Mouse (Mus musculus) left cerebral cortex, postnatal 10 days (tissue): ENCODE measurements around the gene Smpd2. TPM values are rescaled to one million over a fixed set of nuclear protein-coding genes. Genes with fewer than 3 reads are reported as not detected.

Source experiments
- DNase-seq, 2 experiments: peaks; one replicate each; pipeline ENCODE4 v3.0.0; 2021 to 2022; ENCODE audit warnings: low spot score in 2 of 2, mixed read lengths in 1 of 2; ENCODE audit errors: extremely low spot score in 1 of 2
- intact Hi-C: fragments of 180-260 bp; cut with DNase I; formaldehyde crosslinking; loops from one replicate; pipeline ENCODE4 v1.15.1; 2025
- total RNA-seq, 2 experiments: library from RNA; stranded (reverse); gene quantifications; 2 replicates each; pipeline ENCODE4 v1.2.3; 2021

The Smpd2 gene
- total RNA-seq, 2 experiments from 2014 or later: 17.2 to 18.8 TPM

DNA sequence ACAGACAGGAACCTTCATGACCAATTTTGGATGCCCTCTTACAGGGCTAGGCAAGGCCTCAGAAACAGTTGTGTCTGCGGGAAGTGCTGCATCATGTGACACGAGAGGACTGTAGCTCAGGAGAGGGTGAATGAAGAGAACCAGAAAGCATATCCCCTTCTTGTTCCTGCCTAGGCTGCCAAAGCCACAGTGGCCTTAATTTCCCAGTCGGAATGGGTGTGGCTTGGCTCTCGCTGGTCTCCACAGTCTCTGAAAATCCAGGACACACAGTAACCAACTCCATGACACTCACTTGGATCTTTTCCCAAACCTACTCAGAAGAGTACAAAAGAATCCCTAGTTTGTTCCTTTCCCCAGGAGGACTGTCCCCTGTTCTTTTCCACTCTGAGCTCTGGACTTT is 10.8 kb upstream of the Smpd2 start:
- DNase-seq: peak; percentile 40 to 61
- intact Hi-C loops: loop anchor here (10.0 kb wide), 3 partner anchors 46 to 496 kb away; partner anchors contain the start of genes Ak9, Fig4 and Zbtb24

GRCm38 (mm10) chr10:41491111-41491510 is 942 bp upstream of the Smpd2 start:
- no peak for DNase-seq
- intact Hi-C loops: no loop called here

DNA sequence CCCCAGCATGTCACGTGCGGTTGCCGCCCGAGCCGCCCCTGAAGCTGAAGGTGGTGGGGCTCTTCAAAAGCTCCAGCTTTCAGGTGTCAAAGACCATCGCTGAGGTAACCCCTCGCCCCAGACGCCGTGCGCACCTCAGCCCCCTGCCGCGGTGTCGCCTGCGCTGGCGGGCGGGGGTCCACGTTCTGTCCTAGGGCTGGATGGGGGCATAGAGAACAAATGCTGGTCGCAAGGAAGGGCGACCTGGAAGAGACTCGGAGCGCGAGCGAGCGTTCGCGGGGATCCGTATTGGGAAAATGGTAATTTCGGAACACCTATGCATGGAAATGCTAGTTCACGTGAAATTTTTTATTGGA is 327 bp upstream of the Smpd2 start:
- intact Hi-C loops: no loop called here
- DNase-seq: no peak

GRCm38 (mm10) chr10:41489294-41489693 is 875 bp downstream of the Smpd2 start:
- intact Hi-C loops: no loop called here
- DNase-seq: no peak

DNA sequence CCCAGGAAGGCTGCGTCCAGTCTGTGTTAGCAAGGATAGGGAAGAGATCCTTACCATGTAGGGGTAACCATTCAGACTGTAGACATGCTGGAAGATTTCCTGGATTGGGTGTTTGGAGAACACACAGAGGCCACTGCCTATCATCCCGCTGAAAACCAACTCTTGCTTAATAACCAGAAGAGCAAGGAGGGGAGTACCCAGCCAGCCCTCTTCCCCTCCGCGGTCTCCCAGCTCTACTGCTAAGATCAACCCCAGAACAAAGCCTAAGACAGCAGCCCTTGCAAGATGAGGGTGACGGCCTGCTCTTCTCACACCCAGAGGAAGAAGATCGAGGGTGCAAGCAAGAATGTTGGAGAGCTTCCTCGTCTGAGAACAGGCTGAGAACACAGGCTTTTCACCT is 1.3 kb downstream of the Smpd2 start:
- intact Hi-C loops: no loop called here
- DNase-seq: no peak

DNA sequence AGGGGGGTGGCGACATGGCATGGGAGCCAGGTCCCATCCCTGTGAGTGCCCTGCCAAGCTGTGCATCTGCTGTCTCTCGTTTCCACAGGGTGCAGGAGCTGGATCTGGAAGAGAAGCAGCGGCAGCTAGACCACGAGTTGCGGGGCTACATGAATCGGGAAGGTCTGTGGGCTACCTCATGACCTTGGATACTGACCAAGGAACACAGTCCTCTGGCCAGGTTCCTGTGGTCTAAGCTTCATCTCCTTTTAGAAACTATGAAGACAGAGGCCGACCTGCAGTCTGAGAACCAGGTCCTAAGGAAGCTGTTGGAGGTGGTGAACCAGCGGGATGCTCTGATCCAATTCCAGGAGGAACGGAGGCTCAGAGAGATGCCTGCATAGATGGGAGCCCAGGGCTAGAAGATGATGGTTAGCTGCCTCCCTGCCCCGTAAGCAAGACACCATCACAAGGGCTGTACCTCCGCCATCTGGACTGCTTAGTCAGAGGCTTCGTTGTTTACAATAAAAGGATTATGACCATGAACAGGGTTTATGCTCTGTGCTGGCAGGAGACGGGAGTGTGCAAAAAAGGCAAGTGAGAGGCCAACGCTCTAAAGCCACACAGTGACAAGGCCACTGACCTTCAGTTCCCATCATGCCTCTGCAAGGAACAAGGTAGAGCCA is 3.5 kb downstream of the Smpd2 start:
- DNase-seq: no peak
- intact Hi-C loops: no loop called here

- intact Hi-C loops: no loop called here
- no peak for DNase-seq
These were observed 4.4 kb downstream of the Smpd2 start for GRCm38 (mm10) chr10:41485778-41486177.

DNA sequence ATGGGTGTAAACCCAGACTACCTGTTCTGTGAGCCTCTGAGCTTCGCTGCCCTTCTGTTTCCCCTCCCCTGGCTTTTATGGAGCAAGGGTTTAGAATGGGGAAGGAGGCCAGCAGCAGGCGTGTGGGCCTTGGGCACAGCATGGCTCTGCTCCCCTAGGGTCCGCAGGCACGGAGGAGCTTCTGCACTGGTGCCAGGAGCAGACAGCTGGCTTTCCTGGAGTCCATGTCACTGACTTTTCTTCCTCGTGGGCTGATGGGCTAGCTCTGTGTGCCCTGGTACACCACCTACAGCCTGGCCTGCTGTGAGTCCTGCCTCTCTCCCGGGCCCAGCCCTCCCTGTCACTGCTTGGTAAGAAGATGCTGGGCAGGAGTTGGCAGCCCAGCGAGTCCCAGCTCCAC is 7.7 kb downstream of the Smpd2 start:
- intact Hi-C loops: no loop called here
- no peak for DNase-seq

DNA sequence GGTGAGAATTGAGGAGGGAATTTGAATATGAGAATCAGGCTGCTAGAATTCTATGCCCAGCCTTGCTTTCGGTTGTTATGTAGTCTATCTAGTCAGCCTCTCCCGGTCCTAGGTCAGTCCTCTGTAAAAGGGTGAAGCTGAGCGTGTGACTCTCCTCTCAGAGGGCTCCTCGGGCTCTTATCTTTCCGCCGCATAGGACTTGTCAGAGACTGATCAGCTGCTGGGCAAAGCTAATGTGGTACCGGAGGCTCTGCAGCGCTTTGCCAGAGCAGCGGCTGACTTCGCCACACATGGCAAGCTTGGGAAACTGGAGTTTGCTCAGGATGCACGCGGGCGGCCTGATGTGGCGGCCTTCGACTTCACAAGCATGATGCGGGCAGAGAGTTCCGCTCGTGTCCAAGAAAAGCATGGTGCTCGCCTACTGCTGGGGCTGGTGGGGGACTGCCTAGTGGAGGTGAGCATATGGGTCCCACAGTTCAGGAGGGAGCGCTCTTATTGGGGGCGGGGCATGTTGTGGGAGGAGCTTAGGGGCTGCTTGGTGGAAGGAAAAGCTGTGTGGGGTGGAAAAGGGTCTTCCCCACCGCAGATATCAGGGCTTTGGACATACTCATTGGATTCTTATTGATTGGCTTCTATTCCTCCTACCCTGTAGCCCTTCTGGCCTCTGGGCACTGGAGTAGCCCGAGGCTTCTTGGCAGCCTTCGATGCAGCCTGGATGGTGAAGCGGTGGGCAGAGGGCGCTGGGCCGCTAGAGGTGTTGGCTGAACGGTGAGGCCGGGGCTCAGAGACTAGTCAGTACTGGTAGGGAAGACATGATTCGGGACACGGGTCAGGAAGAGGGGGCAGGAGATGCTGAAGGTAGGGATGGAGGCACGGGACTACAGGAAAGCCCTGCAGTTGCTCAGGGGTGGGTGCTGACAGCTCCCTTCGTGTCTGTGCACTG is 9.0 kb downstream of the Smpd2 start:
- intact Hi-C loops: no loop called here
- no peak for DNase-seq

DNA sequence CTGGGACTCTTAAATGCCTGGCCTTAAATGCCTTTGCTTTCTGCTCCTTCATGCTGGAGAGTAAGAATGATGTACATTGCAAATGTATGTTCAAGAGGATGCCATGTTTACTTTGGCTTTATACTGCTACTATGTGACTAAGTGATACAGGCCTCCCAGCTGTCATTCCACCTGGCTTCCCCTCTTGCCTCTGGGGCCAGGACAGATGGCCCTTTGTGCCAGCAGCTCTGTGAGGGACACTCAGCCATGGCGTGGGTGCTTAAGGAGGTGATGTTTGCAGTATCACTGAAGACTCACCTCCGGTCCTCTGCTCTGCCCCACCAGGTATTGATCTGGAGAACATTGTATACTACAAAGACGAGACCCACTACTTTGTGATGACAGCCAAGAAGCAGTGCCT is 10.2 kb downstream of the Smpd2 start:
- DNase-seq: no peak
- intact Hi-C loops: no loop called here

DNA sequence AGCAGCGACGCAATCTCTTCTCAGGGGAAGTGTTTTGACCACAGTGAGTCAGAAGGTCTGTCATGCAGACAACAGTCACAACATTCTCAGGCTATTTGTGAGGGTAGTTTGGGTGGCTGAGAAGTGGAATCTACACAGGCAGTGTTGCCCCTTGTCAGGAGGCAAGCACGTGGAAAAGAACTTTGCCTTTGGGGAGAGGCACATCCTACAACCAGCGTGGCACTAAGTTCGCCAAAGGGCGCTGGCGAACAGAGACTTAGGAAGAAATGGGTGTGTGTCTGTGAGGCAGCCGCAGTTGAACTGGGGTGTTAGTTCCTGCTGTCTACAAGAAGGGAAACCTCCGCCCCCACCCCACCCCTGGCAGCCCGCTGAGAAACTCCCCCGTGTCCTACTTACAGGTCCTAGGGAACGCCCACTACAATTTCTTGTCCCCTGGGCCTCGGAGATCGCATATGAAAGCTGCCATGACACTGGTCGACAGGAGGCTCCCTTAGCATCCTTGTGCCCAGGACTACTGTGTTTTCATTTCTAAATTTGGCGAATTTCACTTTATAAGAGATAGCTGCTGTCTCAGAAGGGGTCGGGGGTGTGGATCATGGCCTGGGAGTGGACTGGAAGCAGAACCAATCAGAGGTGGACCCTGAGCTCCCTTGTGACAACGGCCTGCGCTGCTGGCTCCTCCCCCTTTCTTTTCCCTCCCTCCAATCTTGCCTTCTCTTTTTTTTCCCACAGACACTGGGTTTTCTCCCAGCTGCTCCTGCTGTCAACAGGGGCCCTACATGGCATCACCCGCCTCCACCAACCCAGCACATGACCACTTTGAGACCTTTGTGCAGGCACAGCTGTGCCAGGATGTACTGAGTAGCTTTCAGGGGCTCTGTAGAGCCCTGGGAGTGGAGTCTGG is 12.6 kb downstream of the Smpd2 start:
- DNase-seq: peak; percentile 54 to 87
- intact Hi-C loops: no loop called here

DNA sequence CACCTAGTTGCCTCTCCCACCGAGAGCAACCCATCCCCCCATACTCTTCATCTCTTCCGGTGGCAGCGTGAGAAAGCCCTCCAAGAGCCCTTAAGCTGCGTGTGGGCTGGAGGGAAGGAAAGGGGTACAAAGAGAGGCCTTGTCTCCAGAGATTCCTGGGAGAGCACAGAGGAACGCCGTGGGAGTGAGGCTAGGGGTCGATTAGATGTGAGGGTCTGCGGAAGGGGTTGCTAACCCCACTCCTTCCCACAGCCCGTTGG is 13.2 kb downstream of the Smpd2 start:
- intact Hi-C loops: no loop called here
- peak in 1 of 2 experiments; percentile 48 for DNase-seq

DNA sequence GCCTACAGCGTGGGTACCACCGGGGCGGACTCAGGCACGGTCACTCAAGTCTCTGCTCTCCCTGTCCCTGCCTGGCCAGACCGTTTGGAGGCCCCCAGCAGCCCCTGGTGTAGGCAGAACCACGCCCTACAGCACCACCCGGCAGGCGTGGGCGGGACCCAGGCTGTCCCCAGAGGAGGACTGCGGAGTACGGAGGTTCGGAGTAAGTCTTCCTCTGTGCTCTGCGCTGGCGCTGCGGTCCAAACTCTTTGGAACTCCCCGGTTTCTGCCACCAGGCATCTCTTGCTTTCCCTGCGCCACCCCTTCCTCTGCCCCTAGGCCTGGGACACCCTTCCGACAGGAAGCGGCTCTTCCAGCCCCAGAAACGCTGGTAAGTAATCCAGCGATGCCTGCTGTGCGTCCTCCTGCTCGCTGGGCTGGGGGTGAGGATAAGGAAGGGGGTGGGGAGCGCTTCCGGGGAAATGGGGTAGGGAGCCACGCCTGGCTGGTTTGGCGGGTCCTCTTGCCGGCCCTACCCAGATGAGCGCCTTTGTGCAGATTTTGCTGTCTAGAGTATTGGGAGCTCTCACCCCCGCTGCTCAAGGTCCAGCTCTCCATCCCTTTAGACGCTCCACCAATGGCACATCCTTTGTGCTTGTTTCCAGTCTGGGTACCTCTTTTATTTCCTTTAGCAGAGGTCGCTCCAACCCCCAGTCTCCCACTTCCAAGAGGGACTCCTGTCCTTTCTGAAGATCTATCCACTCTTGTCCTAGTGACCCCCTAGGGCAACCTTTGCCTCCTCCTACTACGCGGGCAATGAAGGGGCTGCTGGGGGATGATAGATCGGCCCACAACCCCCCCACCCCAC is 13.8 kb downstream of the Smpd2 start, which contains the start of gene Mical1:
Mical1 (plus strand) TSS at position 144 of the 847 bp plus-strand sequence.
- DNase-seq: peak in 1 of 2 experiments; percentile 85
- intact Hi-C loops: no loop called here

DNA sequence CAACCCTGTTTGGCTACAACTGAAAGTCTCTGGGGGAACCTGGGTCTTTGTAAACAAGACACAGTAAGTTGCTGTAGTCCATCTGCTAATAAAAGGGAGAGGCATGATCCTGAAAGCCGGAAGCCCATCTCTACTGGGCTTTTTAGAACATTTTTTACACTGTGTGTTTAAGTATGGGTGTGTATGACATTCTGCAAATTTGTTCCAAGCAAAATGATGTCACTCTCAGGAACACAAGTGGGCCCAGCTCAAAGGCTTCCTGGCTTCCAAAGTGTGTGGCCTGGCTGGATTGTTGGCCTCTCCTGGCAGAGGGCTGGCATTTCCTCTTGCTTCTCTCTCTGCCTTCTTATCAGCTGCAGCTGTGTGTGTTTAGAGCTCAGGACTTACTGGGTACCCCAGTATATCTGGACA is 15.2 kb downstream of the Smpd2 start:
- DNase-seq: no peak
- intact Hi-C loops: no loop called here

DNA sequence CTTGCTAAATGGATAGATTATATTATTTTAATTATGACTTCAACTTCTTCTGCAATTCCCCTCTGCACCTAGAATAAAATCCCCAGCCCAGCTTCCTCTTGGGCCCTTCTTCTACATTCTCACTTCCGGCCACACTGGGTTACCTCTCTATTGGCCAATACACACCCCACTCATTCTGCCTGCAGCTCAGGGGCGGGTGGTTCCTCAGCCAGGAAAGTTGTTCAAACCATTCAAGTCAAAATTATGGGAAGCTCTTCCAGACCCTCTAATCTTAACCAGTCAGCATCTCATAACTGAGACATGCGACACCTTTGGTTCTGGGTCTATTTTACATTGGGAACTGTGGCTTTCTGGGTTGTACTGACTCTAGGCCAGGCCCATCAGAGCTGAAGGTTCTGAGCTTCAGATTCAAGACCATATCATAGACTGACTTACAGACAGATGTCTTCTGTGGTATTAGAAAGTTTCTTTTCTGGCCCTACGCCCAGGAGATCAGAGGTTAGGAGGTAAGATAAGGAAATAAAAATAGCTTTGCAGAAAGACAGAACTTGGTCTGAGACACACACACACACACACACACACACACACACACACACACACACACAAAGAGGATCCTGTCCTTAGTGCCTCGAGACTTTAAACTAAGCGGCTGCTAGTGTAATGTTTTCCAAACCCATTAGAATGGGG is 16.2 kb downstream of the Smpd2 start:
- DNase-seq: no peak
- intact Hi-C loops: no loop called here

- no peak for DNase-seq
- intact Hi-C loops: no loop called here
These were observed 17.1 kb downstream of the Smpd2 start for GRCm38 (mm10) chr10:41472962-41473481.

DNA sequence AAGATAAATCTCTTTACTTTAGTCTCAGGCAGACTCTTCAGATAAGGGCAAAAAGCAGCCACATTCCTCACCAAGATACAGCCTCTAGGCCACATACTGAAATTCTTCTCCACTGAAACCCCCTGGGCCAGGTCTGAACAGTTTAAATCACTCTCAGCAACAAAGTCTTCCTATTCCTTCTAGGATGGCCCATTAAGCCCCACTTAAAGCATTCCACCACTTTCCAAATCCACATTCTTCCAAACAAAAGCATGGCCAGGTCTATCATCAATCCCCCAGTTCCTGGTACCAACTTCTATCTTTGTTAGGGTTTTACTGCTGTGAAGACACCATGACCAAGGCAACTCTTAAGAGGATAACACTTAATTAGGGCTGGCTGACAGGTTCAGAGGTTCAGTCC is 17.6 kb downstream of the Smpd2 start:
- no peak for DNase-seq
- intact Hi-C loops: no loop called here

DNA sequence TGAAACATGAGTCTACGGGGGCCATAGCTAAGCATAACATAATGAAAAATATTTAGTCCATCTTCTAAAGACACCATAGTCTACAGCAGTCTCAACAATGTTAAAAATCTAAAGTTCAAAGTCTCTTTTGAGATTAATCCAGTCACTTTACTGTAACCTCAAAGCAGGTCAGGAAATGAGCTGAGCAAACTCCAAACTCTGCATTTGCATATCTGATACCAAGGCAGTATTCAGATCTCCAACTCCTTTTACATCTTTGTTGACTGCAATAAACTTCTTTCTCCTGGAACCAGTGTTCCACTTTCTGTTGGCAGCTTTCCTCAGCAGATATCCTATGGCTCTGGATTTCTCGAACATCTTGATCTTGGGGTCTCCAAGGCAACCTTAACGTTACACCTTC is 19.5 kb downstream of the Smpd2 start:
- intact Hi-C loops: no loop called here
- no peak for DNase-seq
